Mouse (Mus musculus): ENCODE measurements at regions not wholly inside any gene's neighbourhood (a gene's known extent, or its start where the extent isn't known, plus 50 kb on each side); places are given as distances from the start of the nearest gene placed in this dataset.
A peak's percentile ranks its signal among the peaks of the same experiment; 100 is the strongest.

DNA sequence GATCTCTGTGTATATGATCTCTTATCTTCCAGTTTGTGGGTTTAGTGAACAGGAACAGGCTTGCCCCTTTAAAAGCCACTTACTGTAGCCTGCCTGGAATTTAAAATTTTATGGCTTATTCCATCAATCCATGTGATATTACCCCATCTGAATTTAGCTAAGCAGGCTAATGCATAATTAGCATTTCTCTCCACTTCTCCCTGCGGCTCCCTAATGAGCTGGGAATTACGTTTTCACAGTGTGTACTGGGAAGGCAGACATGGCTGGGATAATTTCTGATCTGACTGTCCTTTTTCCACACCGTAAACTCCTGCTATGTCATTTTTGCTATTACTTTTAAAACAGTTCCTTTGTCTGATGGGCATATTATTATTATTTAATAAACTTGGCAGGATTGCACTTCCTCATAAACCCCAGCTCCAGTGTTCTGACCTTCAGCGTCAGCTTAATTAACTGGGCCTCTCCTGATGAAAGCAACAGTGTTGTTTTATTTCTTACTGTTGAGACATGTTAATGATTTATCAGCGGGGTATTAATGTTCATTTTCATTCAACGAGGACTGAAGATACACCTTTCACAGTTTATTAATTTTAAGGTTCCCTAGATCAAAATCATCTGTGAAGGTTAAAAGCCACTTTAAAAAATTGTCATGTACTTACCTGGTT, 185.4 kb upstream of the Lcorl start:
- no peak overlapping the region for H3K4me3 ChIP-seq (ENCODE audit: low read depth, low read length)
- no peak overlapping the region for H3K27ac ChIP-seq (ENCODE audit: insufficient read depth, low read depth, low read length)
- H3K27me3 ChIP-seq (ENCODE audit: control insufficient read depth, insufficient read depth, low read length): no peaks in the 10 kb centered on the region
- WGBS: 37% methylated on average over 6 of the region's 6 CpGs
- TF ChIP-seq CTCF (IDR thresholded peaks at IDR 0.05; ENCODE audit: extremely low read depth, insufficient read length, insufficient replicate concordance, low read depth, low read length): no peak
- TF ChIP-seq POLR2A (IDR thresholded peaks at IDR 0.05; ENCODE audit: low read depth, low read length): no peak
- no peaks in the 10 kb centered on the region for H3K4me1 ChIP-seq (ENCODE audit: control insufficient read depth, insufficient read depth, insufficient read length, low read length)
- H3K36me3 ChIP-seq (ENCODE audit: control insufficient read depth, insufficient read depth, low read length): no peaks in the 10 kb centered on the region

DNA sequence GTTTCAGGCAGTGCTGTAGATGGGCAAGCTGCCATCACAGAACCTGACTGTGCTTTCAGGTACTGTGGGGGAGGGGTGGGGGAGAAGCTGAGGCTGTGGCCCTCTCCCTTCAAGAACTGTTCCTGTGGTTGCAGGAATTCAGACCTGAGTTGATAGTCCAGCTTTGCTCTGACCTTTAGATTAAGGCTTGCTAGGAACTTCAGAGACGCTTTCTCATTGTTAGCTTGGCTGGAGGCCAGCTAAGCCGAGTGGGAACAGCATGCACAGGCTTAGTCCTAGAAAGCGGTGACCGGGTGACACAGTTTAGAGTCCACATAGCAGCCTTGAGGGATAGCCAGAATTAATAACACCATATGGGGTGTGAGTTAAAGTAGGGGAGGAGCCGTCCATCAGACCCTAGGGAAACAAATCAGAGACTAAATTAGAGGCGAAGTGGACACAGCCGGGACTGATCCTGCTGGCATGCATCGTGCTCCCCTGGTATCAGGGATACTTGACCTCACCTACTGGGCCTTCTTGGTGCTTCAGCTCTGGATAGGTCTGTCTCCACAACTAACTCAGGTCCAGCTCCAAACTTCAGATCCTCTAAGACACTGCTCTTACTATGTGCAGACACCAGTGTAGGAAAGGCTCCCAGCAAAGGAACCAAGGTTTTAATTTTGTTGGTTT, 175.7 kb upstream of the Lcorl start:
- TF ChIP-seq CTCF (IDR thresholded peaks at IDR 0.05; ENCODE audit: extremely low read depth, insufficient read length, insufficient replicate concordance, low read depth, low read length): no peak
- TF ChIP-seq POLR2A (IDR thresholded peaks at IDR 0.05; ENCODE audit: low read depth, low read length): no peak
- WGBS: 16% methylated on average over 8 of the region's 8 CpGs
- Histone ChIP-seq H3K36me3 (ENCODE audit: control insufficient read depth, insufficient read depth, low read length) (no peaks in the 10 kb centered on the region), H3K27me3 (ENCODE audit: control insufficient read depth, insufficient read depth, low read length) (no peaks in the 10 kb centered on the region), H3K4me3 (ENCODE audit: low read depth, low read length) (no peak overlapping the region), H3K27ac (ENCODE audit: insufficient read depth, low read depth, low read length) (peak overlapping the region; percentile 75), H3K4me1 (ENCODE audit: control insufficient read depth, insufficient read depth, insufficient read length, low read length) (peaks cover 6% of the 10 kb centered on the region; the same call in 1 of the 2 replicates)

DNA sequence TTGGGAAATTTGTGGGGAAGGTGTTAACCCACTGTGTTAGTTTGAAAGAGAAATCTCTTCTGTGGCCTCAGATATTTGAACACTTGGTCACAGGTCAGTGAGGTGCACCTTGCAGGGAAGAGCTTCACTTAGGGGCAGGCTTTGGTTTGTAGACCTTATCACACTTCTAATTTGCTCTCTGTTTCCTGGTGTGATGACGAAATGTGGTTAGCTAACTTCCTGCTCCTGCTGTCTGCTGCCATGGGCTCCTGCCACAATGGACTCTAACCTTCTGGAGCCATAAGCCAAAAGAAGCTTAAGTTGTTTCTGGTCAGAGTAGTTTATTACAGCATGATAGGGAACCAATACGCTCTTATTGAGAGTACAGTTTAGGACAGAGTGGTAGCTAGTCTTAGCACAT, 174.8 kb upstream of the Lcorl start:
- 24% methylated on average over 2 of the region's 2 CpGs for WGBS
- Histone ChIP-seq H3K27ac (ENCODE audit: insufficient read depth, low read depth, low read length) (peak overlapping the region; percentile 75), H3K36me3 (ENCODE audit: control insufficient read depth, insufficient read depth, low read length) (no peaks in the 10 kb centered on the region), H3K4me1 (ENCODE audit: control insufficient read depth, insufficient read depth, insufficient read length, low read length) (peaks cover 6% of the 10 kb centered on the region; the same call in 1 of the 2 replicates), H3K4me3 (ENCODE audit: low read depth, low read length) (no peak overlapping the region), H3K27me3 (ENCODE audit: control insufficient read depth, insufficient read depth, low read length) (no peaks in the 10 kb centered on the region)
- TF ChIP-seq POLR2A (IDR thresholded peaks at IDR 0.05; ENCODE audit: low read depth, low read length): no peak

DNA sequence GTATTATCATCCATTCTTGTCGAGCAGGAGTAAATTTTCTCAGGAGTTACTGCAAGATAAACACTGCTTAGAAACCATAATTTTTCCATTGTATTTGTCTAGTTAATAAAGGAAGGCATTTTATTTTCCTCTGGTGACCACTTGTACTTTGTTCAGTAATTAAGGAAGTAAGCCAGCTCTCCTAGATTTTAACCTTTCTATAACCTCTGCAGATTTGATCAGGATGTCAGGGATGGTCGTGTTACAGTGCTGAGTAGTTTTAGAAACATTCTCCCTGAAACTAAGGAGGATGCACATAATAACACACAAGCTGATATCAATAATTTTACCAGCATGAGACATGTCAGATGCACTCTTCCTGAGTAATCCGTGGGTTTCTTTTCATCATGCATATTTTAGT, 166.7 kb upstream of the Lcorl start:
- TF ChIP-seq POLR2A (IDR thresholded peaks at IDR 0.05; ENCODE audit: low read depth, low read length): no peak
- no peak for TF ChIP-seq CTCF (IDR thresholded peaks at IDR 0.05; ENCODE audit: extremely low read depth, insufficient read length, insufficient replicate concordance, low read depth, low read length)
- Histone ChIP-seq H3K4me1 (ENCODE audit: control insufficient read depth, insufficient read depth, insufficient read length, low read length) (peaks cover 1% of the 10 kb centered on the region; the same call in 1 of the 2 replicates), H3K27ac (ENCODE audit: insufficient read depth, low read depth, low read length) (no peak overlapping the region), H3K27me3 (ENCODE audit: control insufficient read depth, insufficient read depth, low read length) (no peaks in the 10 kb centered on the region), H3K36me3 (ENCODE audit: control insufficient read depth, insufficient read depth, low read length) (no peaks in the 10 kb centered on the region), H3K4me3 (ENCODE audit: low read depth, low read length) (no peak overlapping the region)
- WGBS: 10% methylated on average over 3 of the region's 3 CpGs

DNA sequence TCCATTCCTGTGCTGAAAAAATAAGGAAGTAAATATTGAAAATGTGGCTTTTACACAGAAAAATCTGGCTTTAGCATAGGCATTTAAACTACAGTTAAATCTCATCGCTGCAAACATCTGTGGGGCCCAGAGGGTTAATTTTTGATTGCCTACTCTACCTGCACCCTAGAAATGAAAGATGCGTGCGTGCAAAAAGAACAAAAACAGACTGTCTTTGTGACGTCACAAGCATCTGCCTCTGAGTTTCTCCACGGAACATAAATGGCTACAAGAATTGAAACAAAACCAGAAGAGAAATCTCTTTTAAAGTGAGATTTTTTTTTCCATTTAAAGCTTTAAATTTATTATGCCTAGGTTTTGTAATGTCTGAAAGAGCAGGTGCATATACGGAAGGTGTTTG, 166.0 kb upstream of the Lcorl start:
- no peaks in the 10 kb centered on the region for H3K27me3 ChIP-seq (ENCODE audit: control insufficient read depth, insufficient read depth, low read length)
- 34% methylated on average over 6 of the region's 6 CpGs for WGBS
- no peak overlapping the region for H3K4me3 ChIP-seq (ENCODE audit: low read depth, low read length)
- H3K36me3 ChIP-seq (ENCODE audit: control insufficient read depth, insufficient read depth, low read length): no peaks in the 10 kb centered on the region
- peaks cover 1% of the 10 kb centered on the region; the same call in 1 of the 2 replicates for H3K4me1 ChIP-seq (ENCODE audit: control insufficient read depth, insufficient read depth, insufficient read length, low read length)
- H3K27ac ChIP-seq (ENCODE audit: insufficient read depth, low read depth, low read length): no peak overlapping the region
- TF ChIP-seq CTCF (IDR thresholded peaks at IDR 0.05; ENCODE audit: extremely low read depth, insufficient read length, insufficient replicate concordance, low read depth, low read length) (no peak), POLR2A (IDR thresholded peaks at IDR 0.05; ENCODE audit: low read depth, low read length) (no peak)

DNA sequence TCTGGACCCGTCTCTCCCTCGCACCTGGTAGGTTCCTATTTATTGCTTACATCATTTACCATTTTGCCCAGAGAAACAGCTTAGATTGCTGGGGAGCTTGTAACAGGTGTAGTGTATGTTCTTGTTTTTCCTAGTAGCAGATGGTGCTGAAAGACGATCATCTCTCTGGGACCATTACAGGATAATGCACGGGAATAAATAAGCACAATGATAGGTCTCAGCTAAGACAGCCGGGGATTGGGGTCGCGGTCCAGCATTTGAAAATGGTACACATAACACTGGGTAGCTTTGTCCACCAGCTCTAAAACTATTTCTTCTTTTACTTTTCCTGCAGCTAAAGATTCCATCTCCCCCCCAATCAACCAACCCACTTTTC, 164.6 kb upstream of the Lcorl start:
- Histone ChIP-seq H3K4me1 (ENCODE audit: control insufficient read depth, insufficient read depth, insufficient read length, low read length) (no peaks in the 10 kb centered on the region), H3K4me3 (ENCODE audit: low read depth, low read length) (no peak overlapping the region), H3K36me3 (ENCODE audit: control insufficient read depth, insufficient read depth, low read length) (no peaks in the 10 kb centered on the region), H3K27ac (ENCODE audit: insufficient read depth, low read depth, low read length) (no peak overlapping the region), H3K27me3 (ENCODE audit: control insufficient read depth, insufficient read depth, low read length) (no peaks in the 10 kb centered on the region)
- no peak for TF ChIP-seq CTCF (IDR thresholded peaks at IDR 0.05; ENCODE audit: extremely low read depth, insufficient read length, insufficient replicate concordance, low read depth, low read length)
- TF ChIP-seq POLR2A (IDR thresholded peaks at IDR 0.05; ENCODE audit: low read depth, low read length): no peak
- WGBS: 92% methylated on average over 7 of the region's 7 CpGs

DNA sequence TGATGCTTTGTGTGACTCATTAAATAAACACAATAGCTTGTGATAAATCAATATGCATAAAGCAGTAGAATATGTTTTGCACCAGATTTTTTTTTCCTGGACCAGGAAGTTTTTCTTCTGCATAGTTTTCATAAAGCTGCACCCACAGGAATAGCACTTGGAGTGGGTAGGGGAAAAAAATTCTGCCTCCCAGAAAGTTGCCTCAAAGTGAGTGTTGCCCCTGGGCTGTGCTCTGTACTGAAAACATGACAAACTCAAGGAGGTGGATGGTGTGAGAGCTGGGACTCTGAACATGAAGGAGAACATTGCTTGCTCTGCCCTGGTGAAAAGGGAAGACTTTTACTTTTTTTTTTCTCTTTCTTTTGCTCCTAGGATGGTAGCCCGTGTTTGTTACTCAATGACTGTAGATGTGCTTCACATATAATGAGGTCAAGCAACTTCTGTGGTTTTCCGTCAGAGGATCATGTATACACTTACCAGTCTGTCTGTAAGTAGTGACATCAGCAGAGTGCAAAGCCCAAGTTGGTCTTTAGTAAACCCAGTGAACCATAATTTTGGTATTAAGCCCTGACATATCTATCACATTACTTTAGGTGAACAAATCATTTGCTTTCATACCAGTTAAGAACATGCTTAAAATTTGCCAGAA, 164.1 kb upstream of the Lcorl start:
- WGBS: 72% methylated on average over 2 of the region's 2 CpGs
- Histone ChIP-seq H3K4me3 (ENCODE audit: low read depth, low read length) (no peak overlapping the region), H3K36me3 (ENCODE audit: control insufficient read depth, insufficient read depth, low read length) (no peaks in the 10 kb centered on the region), H3K27ac (ENCODE audit: insufficient read depth, low read depth, low read length) (no peak overlapping the region), H3K4me1 (ENCODE audit: control insufficient read depth, insufficient read depth, insufficient read length, low read length) (no peaks in the 10 kb centered on the region), H3K27me3 (ENCODE audit: control insufficient read depth, insufficient read depth, low read length) (no peaks in the 10 kb centered on the region)
- no peak for TF ChIP-seq CTCF (IDR thresholded peaks at IDR 0.05; ENCODE audit: extremely low read depth, insufficient read length, insufficient replicate concordance, low read depth, low read length)

Data from small intestine, adult 2 months (tissue).